Mouse (Mus musculus) myocyte (in vitro differentiated cells): ENCODE data around the gene Stk10. TPM values are rescaled to one million over a fixed set of nuclear protein-coding genes. Genes with fewer than 3 reads are reported as not detected.

Experiments
- H3K27me3 ChIP-seq: one replicate; pipeline ENCODE4 v1.6.1; 2011; ENCODE audit not compliant: control insufficient read depth, insufficient read depth, insufficient read length
- H3K36me3 ChIP-seq: one replicate; pipeline ENCODE4 v1.6.1; 2011; ENCODE audit not compliant: control insufficient read depth, insufficient read depth
- H3K4me2 ChIP-seq: one replicate; pipeline ENCODE4 v1.6.1; 2011; ENCODE audit warnings: low read depth, control low read depth
- H3K4me3 ChIP-seq: one replicate; pipeline ENCODE4 v1.5.1; 2011; ENCODE audit warnings: mild to moderate bottlenecking, control low read depth, moderate library complexity
- H3K79me2 ChIP-seq: one replicate; pipeline ENCODE4 v1.6.1; 2011; ENCODE audit not compliant: control insufficient read depth, insufficient read depth
- H3ac ChIP-seq: one replicate; pipeline ENCODE4 v1.6.1; 2011; ENCODE audit not compliant: control insufficient read depth, insufficient read length
- CEBPB ChIP-seq: IDR thresholded peaks from 2 replicates; pipeline ENCODE4 v1.6.1; 2011; ENCODE audit warnings: mild to moderate bottlenecking, moderate library complexity; ENCODE audit not compliant: poor library complexity, insufficient read depth, severe bottlenecking
- E2F4 ChIP-seq: IDR thresholded peaks from one replicate; pipeline ENCODE4 v1.6.1; 2011; ENCODE audit warnings: mild to moderate bottlenecking, control low read depth, moderate library complexity; ENCODE audit not compliant: insufficient read depth
- MAX ChIP-seq: IDR thresholded peaks from one replicate; pipeline ENCODE4 v1.6.1; 2011; ENCODE audit warnings: low read depth, mild to moderate bottlenecking, control low read depth
- MYOD1 ChIP-seq, 3 experiments: IDR thresholded peaks; one replicate each; pipeline ENCODE4 v1.6.1; 2011; ENCODE audit warnings: control low read depth in 2 of 3, low read depth in 2 of 3, mild to moderate bottlenecking in 2 of 3, moderate library complexity in 1 of 3; ENCODE audit not compliant: insufficient read length in 2 of 3, control insufficient read depth in 1 of 3
- MYOG ChIP-seq, 3 experiments: IDR thresholded peaks; one replicate each; pipeline ENCODE4 v1.6.1; 2011; ENCODE audit warnings: control low read depth in 2 of 3, low read depth in 2 of 3, mild to moderate bottlenecking in 2 of 3; ENCODE audit not compliant: insufficient read length in 2 of 3, control insufficient read depth in 1 of 3, insufficient read depth in 1 of 3
- POLR2A ChIP-seq: IDR thresholded peaks from one replicate; pipeline ENCODE4 v1.6.1; 2011; ENCODE audit warnings: low read depth, mild to moderate bottlenecking, control low read depth, moderate library complexity; ENCODE audit not compliant: insufficient read length
- POLR2AphosphoS2 ChIP-seq: IDR thresholded peaks from one replicate; pipeline ENCODE4 v1.6.1; 2011; ENCODE audit warnings: low read depth, control low read depth; ENCODE audit not compliant: insufficient read length
- REST ChIP-seq: IDR thresholded peaks from one replicate; pipeline ENCODE4 v1.6.1; 2011; ENCODE audit warnings: mild to moderate bottlenecking, control low read depth, moderate library complexity; ENCODE audit not compliant: insufficient read depth, insufficient read length
- SRF ChIP-seq: IDR thresholded peaks from one replicate; pipeline ENCODE4 v1.6.1; 2011; ENCODE audit warnings: low read depth; ENCODE audit not compliant: control insufficient read depth, insufficient read length
- TCF12 ChIP-seq: IDR thresholded peaks from one replicate; pipeline ENCODE4 v1.6.1; 2011; ENCODE audit warnings: mild to moderate bottlenecking, control low read depth; ENCODE audit not compliant: poor library complexity, insufficient read depth, severe bottlenecking
- TCF3 ChIP-seq: IDR thresholded peaks from one replicate; pipeline ENCODE4 v1.6.1; 2011; ENCODE audit warnings: low read depth, control low read depth; ENCODE audit not compliant: insufficient read length
- USF1 ChIP-seq: IDR thresholded peaks from one replicate; pipeline ENCODE4 v1.6.1; 2011; ENCODE audit warnings: low read depth, mild to moderate bottlenecking, control low read depth, moderate library complexity
- polyA plus RNA-seq: library from polyadenylated mRNA; unstranded; fragments of >200 nt; fragmentation: generic; extraction: Trizol; gene quantifications from one replicate; pipeline ENCODE4 v1.2.1, GENCODE M21; 2012; ENCODE audit warnings: missing spikeins

Stk10 gene
- polyA plus RNA-seq, 1 experiment = 7.1 TPM

- Histone ChIP-seq H3ac (no peak overlapping the region), H3K79me2 (no peaks in the 10 kb centered on the region), H3K36me3 (peaks cover 5% of the 10 kb centered on the region), H3K4me3 (no peak overlapping the region), H3K4me2 (no peak overlapping the region), H3K27me3 (no peaks in the 10 kb centered on the region)
- TF ChIP-seq REST (no peak), TCF3 (no peak), CEBPB (no peak), MYOD1 (IDR thresholded peaks at IDR 0.05; ENCODE audit: control insufficient read depth in 1 of 3, insufficient read length in 2 of 3, low read depth in 2 of 3) (no peak), MAX (no peak), POLR2AphosphoS2 (no peak), USF1 (no peak), MYOG (IDR thresholded peaks at IDR 0.05; ENCODE audit: control insufficient read depth in 1 of 3, insufficient read depth in 1 of 3, insufficient read length in 2 of 3, low read depth in 2 of 3) (no peak), TCF12 (no peak), POLR2A (no peak), SRF (no peak), E2F4 (no peak)
These were observed 16.0 kb upstream of the Stk10 start for GRCm38 (mm10) chr11:32516916-32517712.

- Histone ChIP-seq H3K27me3 (no peaks in the 10 kb centered on the region), H3K4me3 (no peak overlapping the region), H3K79me2 (no peaks in the 10 kb centered on the region), H3K4me2 (no peak overlapping the region), H3ac (no peak overlapping the region), H3K36me3 (peaks cover 5% of the 10 kb centered on the region)
- TF ChIP-seq MYOD1 (IDR thresholded peaks at IDR 0.05; ENCODE audit: control insufficient read depth in 1 of 3, insufficient read length in 2 of 3, low read depth in 2 of 3) (no peak), CEBPB (no peak), TCF12 (no peak), USF1 (no peak), SRF (no peak), MYOG (IDR thresholded peaks at IDR 0.05; ENCODE audit: control insufficient read depth in 1 of 3, insufficient read depth in 1 of 3, insufficient read length in 2 of 3, low read depth in 2 of 3) (no peak), E2F4 (no peak)
These were observed 14.3 kb upstream of the Stk10 start for GRCm38 (mm10) chr11:32518770-32519169.

GRCm38 (mm10) chr11:32519354-32519753, 13.8 kb upstream of the Stk10 start:
- H3K36me3 ChIP-seq = peaks cover 5% of the 10 kb centered on the region
- no peak overlapping the region for H3ac ChIP-seq
- H3K4me3 ChIP-seq = no peak overlapping the region
- no peaks in the 10 kb centered on the region for H3K27me3 ChIP-seq
- no peaks in the 10 kb centered on the region for H3K79me2 ChIP-seq
- TF ChIP-seq POLR2A = no peak
- TF ChIP-seq USF1 = no peak
- TF ChIP-seq TCF3 = no peak
- no peak for TF ChIP-seq TCF12
- no peak for TF ChIP-seq POLR2AphosphoS2
- TF ChIP-seq CEBPB = no peak
- no peak for TF ChIP-seq SRF
- no peak for TF ChIP-seq MYOD1 (IDR thresholded peaks at IDR 0.05; ENCODE audit: control insufficient read depth in 1 of 3, insufficient read length in 2 of 3, low read depth in 2 of 3)
- no peak for TF ChIP-seq MAX
- no peak for TF ChIP-seq REST
- no peak overlapping the region for H3K4me2 ChIP-seq

GRCm38 (mm10) chr11:32521246-32521645, 11.9 kb upstream of the Stk10 start:
- Histone ChIP-seq H3K4me2 (no peak overlapping the region), H3K4me3 (no peak overlapping the region), H3K36me3 (peaks cover 5% of the 10 kb centered on the region), H3K27me3 (no peaks in the 10 kb centered on the region), H3ac (no peak overlapping the region), H3K79me2 (no peaks in the 10 kb centered on the region)
- TF ChIP-seq CEBPB (no peak), REST (no peak), POLR2AphosphoS2 (no peak), USF1 (no peak), SRF (no peak), TCF12 (no peak), MYOD1 (IDR thresholded peaks at IDR 0.05; ENCODE audit: control insufficient read depth in 1 of 3, insufficient read length in 2 of 3, low read depth in 2 of 3) (no peak), POLR2A (no peak), MAX (no peak), MYOG (IDR thresholded peaks at IDR 0.05; ENCODE audit: control insufficient read depth in 1 of 3, insufficient read depth in 1 of 3, insufficient read length in 2 of 3, low read depth in 2 of 3) (no peak), TCF3 (no peak), E2F4 (no peak)
